Mouse (Mus musculus) liver, embryonic 16.5 days (tissue): ENCODE results near the gene Frmd4b. TPM values are rescaled to one million over a fixed set of nuclear protein-coding genes. Genes with fewer than 3 reads are reported as not detected.

Experiments used
- ATAC-seq: fragments of 200-750 bp; cut with Nextera tagmentation; 2 replicates; pipeline ENCODE4 v1.8.0; 2017; ENCODE audit warnings: low read depth, mild to moderate bottlenecking, moderate number of reproducible peaks, moderate library complexity
- H3K27ac ChIP-seq: fragments of 300-500 bp; sonication (generic); 2 replicates; pipeline ENCODE4 v1.5.1; 2014; ENCODE audit warnings: mild to moderate bottlenecking, low read length
- H3K27me3 ChIP-seq: fragments of 300-500 bp; sonication (generic); 2 replicates; pipeline ENCODE4 v1.6.1; 2014; ENCODE audit warnings: low read depth, low read length, mixed read lengths; ENCODE audit not compliant: control insufficient read depth, insufficient read depth
- H3K36me3 ChIP-seq: fragments of 300-500 bp; sonication (generic); 2 replicates; pipeline ENCODE4 v1.6.1; 2014; ENCODE audit warnings: mild to moderate bottlenecking; ENCODE audit not compliant: control insufficient read depth, insufficient read depth
- H3K4me1 ChIP-seq: fragments of 300-500 bp; sonication (generic); 2 replicates; pipeline ENCODE4 v1.6.1; 2014; ENCODE audit warnings: low read depth, low read length, mixed read lengths; ENCODE audit not compliant: control insufficient read depth
- H3K4me2 ChIP-seq: fragments of 300-500 bp; sonication (generic); 2 replicates; pipeline ENCODE4 v1.6.1; 2014; ENCODE audit warnings: low read depth, low read length, mixed read lengths
- H3K4me3 ChIP-seq: fragments of 300-500 bp; sonication (generic); 2 replicates; pipeline ENCODE4 v1.5.1; 2014; ENCODE audit warnings: low read depth, mild to moderate bottlenecking, low read length
- H3K9ac ChIP-seq: fragments of 300-500 bp; sonication (generic); 2 replicates; pipeline ENCODE4 v1.6.1; 2014; ENCODE audit warnings: low read depth, low read length
- H3K9me3 ChIP-seq: fragments of 300-500 bp; sonication (generic); replicated peaks from 2 replicates; pipeline ENCODE4 v1.6.1; 2016; ENCODE audit warnings: low read length; ENCODE audit not compliant: control insufficient read depth
- WGBS: fragments of 180-500 bp; shearing (Covaris S2); extraction: QIAGEN DNeasy Blood & Tissue Kit; methylation state at CpG from one replicate; pipeline ENCODE4 v1.1.7; 2014; ENCODE audit not compliant: insufficient replicate concordance; 5-methylcytosine and 5-hydroxymethylcytosine counted together
- polyA plus RNA-seq: library from polyadenylated mRNA; unstranded; fragments of >200 nt; fragmentation: Nextera tagmentation; extraction: Ambion mirVana; gene quantifications from 2 replicates; pipeline ENCODE4 v1.2.1, GENCODE M21; 2015

Gene Frmd4b
- polyA plus RNA-seq, 1 experiment from 2014 or later: 8.9 TPM

- no peak overlapping the region for H3K27ac ChIP-seq
- H3K27me3 ChIP-seq: no peaks in the 10 kb centered on the region
- H3K4me2 ChIP-seq: no peak overlapping the region
- H3K4me3 ChIP-seq: no peak overlapping the region
- no peaks in the 10 kb centered on the region for H3K9me3 ChIP-seq
- no peaks in the 10 kb centered on the region for H3K36me3 ChIP-seq
- H3K9ac ChIP-seq: no peak overlapping the region
- H3K4me1 ChIP-seq: no peaks in the 10 kb centered on the region
- no peak for ATAC-seq
Measured at GRCm38 (mm10) chr6:97462421-97462820, 154.9 kb downstream of the Frmd4b start.

- Histone ChIP-seq H3K36me3 (no peaks in the 10 kb centered on the region), H3K9ac (no peak overlapping the region), H3K4me1 (no peaks in the 10 kb centered on the region), H3K4me3 (no peak overlapping the region), H3K9me3 (no peaks in the 10 kb centered on the region), H3K27ac (no peak overlapping the region), H3K4me2 (no peak overlapping the region), H3K27me3 (no peaks in the 10 kb centered on the region)
- ATAC-seq: no peak
- WGBS: 40% methylated on average over 7 of the region's 7 CpGs
Measured at GRCm38 (mm10) chr6:97459112-97459511, 158.2 kb downstream of the Frmd4b start.

- ATAC-seq: no peak
- H3K27me3 ChIP-seq: no peaks in the 10 kb centered on the region
- no peaks in the 10 kb centered on the region for H3K36me3 ChIP-seq
- no peak overlapping the region for H3K9ac ChIP-seq
- no peaks in the 10 kb centered on the region for H3K9me3 ChIP-seq
- H3K4me1 ChIP-seq: no peaks in the 10 kb centered on the region
- H3K4me3 ChIP-seq: no peak overlapping the region
- whole genome bisulfite sequencing: 37% methylated on average over 9 of the region's 9 CpGs
- 0 out of 2 replicates have a peak overlapping the region, but pooled peaks have one; percentile 17 for H3K4me2 ChIP-seq
- no peak overlapping the region; the same call in 1 of the 2 replicates for H3K27ac ChIP-seq
Measured at GRCm38 (mm10) chr6:97458358-97458757, 159.0 kb downstream of the Frmd4b start.

GRCm38 (mm10) chr6:97457954-97458353 is 159.4 kb downstream of the Frmd4b start:
- Histone ChIP-seq H3K9me3 (no peaks in the 10 kb centered on the region), H3K4me2 (0 out of 2 replicates have a peak overlapping the region, but pooled peaks have one; percentile 17), H3K27me3 (no peaks in the 10 kb centered on the region), H3K9ac (no peak overlapping the region), H3K36me3 (no peaks in the 10 kb centered on the region), H3K4me3 (no peak overlapping the region), H3K4me1 (no peaks in the 10 kb centered on the region), H3K27ac (peak overlapping the region; percentile 46; the same call in 1 of the 2 replicates)
- ATAC-seq: peak; percentile 54
- WGBS: 9% methylated on average over 3 of the region's 3 CpGs

GRCm38 (mm10) chr6:97457210-97457609 is 160.1 kb downstream of the Frmd4b start:
- no peak overlapping the region for H3K4me2 ChIP-seq
- H3K4me3 ChIP-seq: no peak overlapping the region
- H3K27me3 ChIP-seq: no peaks in the 10 kb centered on the region
- peak; percentile 27; the same call in 1 of the 2 replicates for ATAC-seq
- H3K36me3 ChIP-seq: no peaks in the 10 kb centered on the region
- H3K4me1 ChIP-seq: no peaks in the 10 kb centered on the region
- H3K27ac ChIP-seq: peak overlapping the region; percentile 46
- H3K9me3 ChIP-seq: no peaks in the 10 kb centered on the region
- 6% methylated on average over 2 of the region's 2 CpGs for WGBS
- H3K9ac ChIP-seq: no peak overlapping the region

- H3K4me3 ChIP-seq: no peak overlapping the region
Measured at GRCm38 (mm10) chr6:97452223-97452622, 165.1 kb downstream of the Frmd4b start.

GRCm38 (mm10) chr6:97449806-97450205 is 167.5 kb downstream of the Frmd4b start:
- H3K27ac ChIP-seq: no peak overlapping the region
- no peaks in the 10 kb centered on the region for H3K27me3 ChIP-seq
- H3K9ac ChIP-seq: no peak overlapping the region
- 65% methylated on average over 2 of the region's 2 CpGs for WGBS
- ATAC-seq: no peak
- H3K4me1 ChIP-seq: no peaks in the 10 kb centered on the region
- H3K4me2 ChIP-seq: no peak overlapping the region
- no peaks in the 10 kb centered on the region for H3K9me3 ChIP-seq
- no peak overlapping the region for H3K4me3 ChIP-seq
- no peaks in the 10 kb centered on the region for H3K36me3 ChIP-seq

More at GRCm38 (mm10) chr6:97452223-97452622, 165.1 kb downstream of the Frmd4b start:
- no peaks in the 10 kb centered on the region for H3K27me3 ChIP-seq
- no peaks in the 10 kb centered on the region for H3K4me1 ChIP-seq
- no peak overlapping the region for H3K27ac ChIP-seq
- H3K9me3 ChIP-seq: no peaks in the 10 kb centered on the region
- no peak overlapping the region for H3K4me2 ChIP-seq
- WGBS: 46% methylated on average over 5 of the region's 5 CpGs
- H3K9ac ChIP-seq: no peak overlapping the region
- no peaks in the 10 kb centered on the region for H3K36me3 ChIP-seq
- ATAC-seq: no peak

GRCm38 (mm10) chr6:97447020-97447419 is 170.3 kb downstream of the Frmd4b start:
- Histone ChIP-seq H3K9ac (no peak overlapping the region), H3K4me2 (no peak overlapping the region), H3K36me3 (no peaks in the 10 kb centered on the region), H3K9me3 (no peaks in the 10 kb centered on the region), H3K4me3 (no peak overlapping the region), H3K27ac (no peak overlapping the region), H3K4me1 (no peaks in the 10 kb centered on the region), H3K27me3 (no peaks in the 10 kb centered on the region)
- 43% methylated on average over 4 of the region's 4 CpGs for WGBS
- ATAC-seq: no peak

GRCm38 (mm10) chr6:97444145-97444544 is 173.2 kb downstream of the Frmd4b start:
- 53% methylated on average over 5 of the region's 5 CpGs for WGBS
- no peak overlapping the region for H3K4me2 ChIP-seq
- no peak overlapping the region for H3K4me3 ChIP-seq
- no peaks in the 10 kb centered on the region for H3K36me3 ChIP-seq
- H3K27ac ChIP-seq: no peak overlapping the region
- no peaks in the 10 kb centered on the region for H3K4me1 ChIP-seq
- ATAC-seq: no peak
- no peaks in the 10 kb centered on the region for H3K9me3 ChIP-seq
- H3K9ac ChIP-seq: no peak overlapping the region
- H3K27me3 ChIP-seq: no peaks in the 10 kb centered on the region
